Mouse (Mus musculus): ENCODE measurements at regions not wholly inside any gene's neighbourhood (a gene's known extent, or its start where the extent isn't known, plus 50 kb on each side); places are given as distances from the start of the nearest gene placed in this dataset.

DNA sequence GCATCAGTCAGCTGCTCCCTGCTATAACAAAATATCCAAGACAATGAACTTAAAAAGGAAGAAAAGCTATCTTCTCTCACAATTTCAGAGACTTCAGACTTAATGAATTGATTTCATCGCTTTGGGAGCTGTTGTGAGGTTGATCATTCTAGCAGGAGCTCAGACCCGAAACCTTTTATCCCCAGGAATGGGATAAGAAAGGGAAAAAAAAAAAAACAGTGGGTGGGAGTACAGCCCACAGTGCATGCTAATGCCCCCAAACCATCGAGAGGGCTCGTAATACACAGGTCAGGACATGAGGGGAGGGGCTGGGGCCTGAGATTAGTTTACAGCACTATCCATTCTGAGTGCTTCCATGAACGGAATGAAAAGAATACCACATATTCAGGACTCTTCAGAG is 175.9 kb upstream of the Kit start:
- no peak for TF ChIP-seq CTCF (IDR thresholded peaks at IDR 0.05)
- no peak for TF ChIP-seq POLR2A (IDR thresholded peaks at IDR 0.05; ENCODE audit: insufficient read depth, low read depth, low read length)
- TF ChIP-seq EP300 (IDR thresholded peaks at IDR 0.05; ENCODE audit: insufficient read depth, low read depth, low read length), result no peak

All from heart, adult 2 months (tissue).